Mouse (Mus musculus): ENCODE measurements around the gene Atp6v1g3. TPM values are rescaled to one million over a fixed set of nuclear protein-coding genes. Genes with fewer than 3 reads are reported as not detected.

Gene Atp6v1g3
- polyA plus RNA-seq, 2 experiments: 0.06 TPM; not detected in 1

DNA sequence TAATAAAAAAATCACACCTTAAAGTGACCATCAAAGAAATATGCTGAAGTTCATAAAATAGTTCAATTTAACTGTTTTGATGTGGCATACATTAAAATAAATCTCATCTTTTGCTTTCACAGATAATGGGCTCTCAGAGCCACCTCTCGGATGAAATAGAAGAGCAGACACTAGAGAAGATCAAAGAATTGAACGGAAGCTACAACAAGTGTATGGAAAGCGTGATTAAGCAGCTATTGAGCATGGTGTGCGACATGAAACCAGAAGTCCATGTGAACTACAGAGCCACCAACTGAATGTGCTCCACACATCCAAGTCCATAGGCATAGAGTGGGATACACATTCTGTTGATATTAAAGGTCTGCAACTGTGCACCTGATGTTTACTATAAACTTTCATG lies 14.1 kb downstream of the Atp6v1g3 start:
- 91% methylated on average over 4 of the region's 4 CpGs for WGBS
- Histone ChIP-seq H3K27me3 (ENCODE audit: control insufficient read depth, insufficient read depth, low read length) (no peaks in the 10 kb centered on the region), H3K9ac (ENCODE audit: low read depth, low read length, severe bottlenecking) (no peak overlapping the region), H3K4me1 (ENCODE audit: control insufficient read depth, insufficient read depth, low read length) (peaks cover 7% of the 10 kb centered on the region), H3K36me3 (ENCODE audit: control insufficient read depth, insufficient read depth, low read length) (no peaks in the 10 kb centered on the region), H3K4me2 (replicated peaks; ENCODE audit: low read depth, low read length, severe bottlenecking) (no peak overlapping the region), H3K4me3 (replicated peaks; ENCODE audit: low read length) (no peak overlapping the region), H3K27ac (replicated peaks; ENCODE audit: low read depth, low read length) (no peak overlapping the region), H3K9me3 (ENCODE audit: control insufficient read depth, low read length) (no peaks in the 10 kb centered on the region)
- no peak for TF ChIP-seq POLR2A (IDR thresholded peaks at IDR 0.05; ENCODE audit: borderline replicate concordance, extremely low read depth, insufficient read depth, insufficient read length)
- DNase-seq (ENCODE audit: low spot score): no peak
- no peak for ATAC-seq (ENCODE audit: low FRiP score, low read depth)

DNA sequence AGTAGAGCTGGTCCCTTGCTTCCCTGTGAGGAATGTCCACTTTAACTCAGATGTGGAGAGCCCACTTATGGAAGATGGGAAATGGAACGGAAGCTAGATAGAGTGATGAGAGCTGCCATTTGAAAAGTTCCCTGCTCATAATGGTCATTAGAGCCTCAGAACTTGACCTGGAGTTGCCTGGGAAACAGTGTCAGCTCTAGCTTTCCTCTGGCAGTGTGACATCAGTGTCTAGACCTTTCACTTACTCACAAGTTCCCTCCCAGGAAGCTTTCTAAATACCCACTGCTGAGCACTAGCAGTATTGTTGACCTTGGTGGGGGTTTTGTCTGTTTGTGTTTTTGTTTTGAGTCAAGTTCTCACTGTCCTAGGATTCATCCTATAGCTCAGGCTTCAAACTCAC lies 15.2 kb downstream of the Atp6v1g3 start:
- Histone ChIP-seq H3K27ac (replicated peaks; ENCODE audit: low read depth, low read length) (no peak overlapping the region), H3K4me1 (ENCODE audit: control insufficient read depth, insufficient read depth, low read length) (no peaks in the 10 kb centered on the region), H3K9ac (ENCODE audit: low read depth, low read length, severe bottlenecking) (no peak overlapping the region), H3K27me3 (ENCODE audit: control insufficient read depth, insufficient read depth, low read length) (no peaks in the 10 kb centered on the region), H3K36me3 (ENCODE audit: control insufficient read depth, insufficient read depth, low read length) (no peaks in the 10 kb centered on the region), H3K9me3 (ENCODE audit: control insufficient read depth, low read length) (no peaks in the 10 kb centered on the region), H3K4me2 (replicated peaks; ENCODE audit: low read depth, low read length, severe bottlenecking) (no peak overlapping the region), H3K4me3 (replicated peaks; ENCODE audit: low read length) (no peak overlapping the region)
- no peak for DNase-seq (ENCODE audit: low spot score)
- ATAC-seq (ENCODE audit: low FRiP score, low read depth): no peak
- no peak for TF ChIP-seq POLR2A (IDR thresholded peaks at IDR 0.05; ENCODE audit: borderline replicate concordance, extremely low read depth, insufficient read depth, insufficient read length)
- 80% methylated on average over 1 of the region's 1 CpGs for WGBS

DNA sequence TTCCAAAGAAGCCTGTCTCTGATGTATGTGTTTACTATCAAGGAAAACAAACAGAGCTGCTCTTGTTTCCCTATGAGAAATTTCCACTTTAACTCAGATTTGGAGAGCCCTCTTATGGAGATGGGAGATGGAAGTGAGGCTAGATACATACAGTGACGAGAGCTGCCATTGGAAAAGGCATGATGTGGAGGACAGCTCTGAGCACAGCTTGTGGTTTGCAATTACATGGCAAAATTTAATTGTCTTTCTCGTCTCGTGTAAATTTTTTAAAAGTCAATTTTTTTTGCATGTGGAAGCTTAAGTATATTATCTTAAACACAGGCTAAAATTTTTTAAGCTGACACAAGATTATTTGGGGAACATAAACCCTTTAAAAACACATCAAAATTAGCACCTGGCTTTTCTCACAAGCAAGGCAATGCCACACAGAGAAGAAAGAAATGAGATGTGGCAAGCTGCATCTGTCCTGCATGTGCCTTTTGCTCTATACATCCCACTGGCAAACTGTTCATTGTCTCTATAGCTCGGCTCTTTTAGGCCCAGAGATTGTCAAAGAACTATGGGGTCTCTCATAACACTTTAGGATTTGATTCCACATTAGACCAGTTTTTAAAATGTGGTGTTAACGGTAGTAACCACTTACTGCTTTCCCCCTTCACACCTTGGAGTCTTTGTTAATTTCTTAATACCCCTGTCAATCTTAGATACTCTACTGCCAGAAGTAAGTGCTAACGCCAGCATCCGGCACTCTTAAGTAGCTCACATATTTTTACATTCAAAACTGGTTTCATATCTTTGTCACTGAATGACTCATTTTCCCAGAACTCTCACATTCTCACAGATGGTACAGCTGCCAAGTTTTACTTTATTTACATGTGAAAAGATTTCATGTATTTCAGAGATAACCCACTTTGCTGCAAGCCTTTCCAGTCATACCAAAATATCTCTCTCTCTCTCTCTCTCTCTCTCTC lies 16.2 kb downstream of the Atp6v1g3 start:
- Histone ChIP-seq H3K9ac (ENCODE audit: low read depth, low read length, severe bottlenecking) (no peak overlapping the region), H3K4me1 (ENCODE audit: control insufficient read depth, insufficient read depth, low read length) (no peaks in the 10 kb centered on the region), H3K27ac (replicated peaks; ENCODE audit: low read depth, low read length) (no peak overlapping the region), H3K4me3 (replicated peaks; ENCODE audit: low read length) (no peak overlapping the region), H3K36me3 (ENCODE audit: control insufficient read depth, insufficient read depth, low read length) (no peaks in the 10 kb centered on the region), H3K9me3 (ENCODE audit: control insufficient read depth, low read length) (no peaks in the 10 kb centered on the region), H3K27me3 (ENCODE audit: control insufficient read depth, insufficient read depth, low read length) (no peaks in the 10 kb centered on the region), H3K4me2 (replicated peaks; ENCODE audit: low read depth, low read length, severe bottlenecking) (no peak overlapping the region)
- TF ChIP-seq POLR2A (IDR thresholded peaks at IDR 0.05; ENCODE audit: borderline replicate concordance, extremely low read depth, insufficient read depth, insufficient read length): no peak
- ATAC-seq (ENCODE audit: low FRiP score, low read depth) (no peak), DNase-seq (ENCODE audit: low spot score) (no peak)
- 52% methylated on average over 7 of the region's 7 CpGs for WGBS

DNA sequence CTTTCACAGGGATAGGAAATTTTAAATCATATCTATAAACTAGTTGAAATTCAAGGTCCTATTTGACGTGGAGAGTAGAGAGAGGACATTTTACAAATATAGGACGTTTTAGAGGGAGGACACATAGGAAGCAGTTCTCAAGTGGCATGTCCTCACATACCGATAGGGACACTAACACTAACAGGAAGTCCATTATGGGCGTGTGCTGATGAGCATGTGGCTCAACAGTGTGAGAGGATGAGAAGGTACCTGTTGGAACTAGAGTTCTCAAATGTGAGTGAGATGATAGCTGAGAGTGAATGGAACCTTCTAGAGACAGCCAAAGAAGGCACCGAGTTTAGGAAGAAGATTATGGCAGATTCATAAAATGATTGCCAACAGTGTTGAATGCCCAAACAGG lies 17.9 kb downstream of the Atp6v1g3 start:
- no peak overlapping the region for H3K9ac ChIP-seq (ENCODE audit: low read depth, low read length, severe bottlenecking)
- H3K36me3 ChIP-seq (ENCODE audit: control insufficient read depth, insufficient read depth, low read length): no peaks in the 10 kb centered on the region
- H3K27ac ChIP-seq (replicated peaks; ENCODE audit: low read depth, low read length): no peak overlapping the region
- H3K4me1 ChIP-seq (ENCODE audit: control insufficient read depth, insufficient read depth, low read length): no peaks in the 10 kb centered on the region
- no peak for TF ChIP-seq POLR2A (IDR thresholded peaks at IDR 0.05; ENCODE audit: borderline replicate concordance, extremely low read depth, insufficient read depth, insufficient read length)
- WGBS: 90% methylated on average over 5 of the region's 5 CpGs
- H3K4me2 ChIP-seq (replicated peaks; ENCODE audit: low read depth, low read length, severe bottlenecking): no peak overlapping the region
- no peak for ATAC-seq (ENCODE audit: low FRiP score, low read depth)
- H3K4me3 ChIP-seq (replicated peaks; ENCODE audit: low read length): no peak overlapping the region
- no peaks in the 10 kb centered on the region for H3K27me3 ChIP-seq (ENCODE audit: control insufficient read depth, insufficient read depth, low read length)
- H3K9me3 ChIP-seq (ENCODE audit: control insufficient read depth, low read length): no peaks in the 10 kb centered on the region
- DNase-seq (ENCODE audit: low spot score): no peak

DNA sequence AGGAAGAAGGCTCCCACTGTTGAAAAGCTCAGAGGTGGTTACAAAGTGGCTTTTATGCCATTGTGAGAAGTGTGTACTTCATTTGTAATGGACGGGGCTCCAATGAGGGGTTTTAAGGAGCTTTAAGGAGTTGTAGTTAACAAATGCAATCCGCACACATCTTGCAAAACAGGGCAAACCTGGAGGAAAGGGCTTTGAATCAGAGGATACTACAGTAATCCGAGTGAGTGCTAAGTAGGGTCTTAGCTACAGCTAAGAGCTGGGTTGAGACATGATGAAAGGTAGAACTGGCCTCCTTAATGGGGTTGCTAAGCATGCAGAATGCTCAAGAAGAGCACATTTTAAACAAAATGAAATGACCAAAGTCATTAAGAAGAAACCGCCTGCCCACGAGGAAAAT lies 20.9 kb downstream of the Atp6v1g3 start:
- ATAC-seq (ENCODE audit: low FRiP score, low read depth): no peak
- no peak overlapping the region for H3K4me2 ChIP-seq (replicated peaks; ENCODE audit: low read depth, low read length, severe bottlenecking)
- no peaks in the 10 kb centered on the region for H3K36me3 ChIP-seq (ENCODE audit: control insufficient read depth, insufficient read depth, low read length)
- 84% methylated on average over 5 of the region's 5 CpGs for WGBS
- DNase-seq (ENCODE audit: low spot score): no peak
- no peaks in the 10 kb centered on the region for H3K4me1 ChIP-seq (ENCODE audit: control insufficient read depth, insufficient read depth, low read length)
- no peak for TF ChIP-seq POLR2A (IDR thresholded peaks at IDR 0.05; ENCODE audit: borderline replicate concordance, extremely low read depth, insufficient read depth, insufficient read length)
- no peak overlapping the region for H3K9ac ChIP-seq (ENCODE audit: low read depth, low read length, severe bottlenecking)
- no peaks in the 10 kb centered on the region for H3K9me3 ChIP-seq (ENCODE audit: control insufficient read depth, low read length)
- H3K27me3 ChIP-seq (ENCODE audit: control insufficient read depth, insufficient read depth, low read length): no peaks in the 10 kb centered on the region
- H3K27ac ChIP-seq (replicated peaks; ENCODE audit: low read depth, low read length): no peak overlapping the region
- H3K4me3 ChIP-seq (replicated peaks; ENCODE audit: low read length): no peak overlapping the region

Data from limb, embryonic 14.5 days (tissue).